Mouse (Mus musculus) intestine, embryonic 15.5 days (tissue): ENCODE results near the gene 4930564D02Rik. TPM values are rescaled to one million over a fixed set of nuclear protein-coding genes. Genes with fewer than 3 reads are reported as not detected.
A peak's percentile ranks its signal among the peaks of the same experiment; 100 is the strongest.

ENCODE experiments used
- ATAC-seq: fragments of 200-750 bp; cut with Nextera tagmentation; 2 replicates; pipeline ENCODE4 v1.8.0; 2017; ENCODE audit warnings: moderate TSS enrichment, moderate library complexity
- H3K27ac ChIP-seq: fragments of 300-500 bp; sonication (generic); 2 replicates; pipeline ENCODE4 v1.5.1; 2015; ENCODE audit warnings: mild to moderate bottlenecking, inconsistent platforms
- H3K27me3 ChIP-seq: fragments of 300-500 bp; sonication (generic); replicated peaks from 2 replicates; pipeline ENCODE4 v1.6.1; 2015; ENCODE audit warnings: inconsistent platforms
- H3K36me3 ChIP-seq: fragments of 300-500 bp; sonication (generic); 2 replicates; pipeline ENCODE4 v1.6.1; 2015; ENCODE audit warnings: inconsistent platforms
- H3K4me1 ChIP-seq: fragments of 300-500 bp; sonication (generic); replicated peaks from 2 replicates; pipeline ENCODE4 v1.6.1; 2015; ENCODE audit warnings: inconsistent platforms
- H3K4me2 ChIP-seq: fragments of 300-500 bp; sonication (generic); replicated peaks from 2 replicates; pipeline ENCODE4 v1.6.1; 2015; ENCODE audit warnings: mild to moderate bottlenecking, inconsistent platforms
- H3K4me3 ChIP-seq: fragments of 300-500 bp; sonication (generic); replicated peaks from 2 replicates; pipeline ENCODE4 v1.5.1; 2015; ENCODE audit warnings: inconsistent platforms
- H3K9ac ChIP-seq: fragments of 300-500 bp; sonication (generic); 2 replicates; pipeline ENCODE4 v1.6.1; 2015; ENCODE audit warnings: inconsistent platforms
- H3K9me3 ChIP-seq: fragments of 300-500 bp; sonication (generic); 2 replicates; pipeline ENCODE4 v1.6.1; 2016; ENCODE audit warnings: inconsistent platforms
- WGBS: fragments of 180-500 bp; shearing (Covaris S2); methylation state at CpG from one replicate; pipeline ENCODE4 v1.1.7; 2015; 5-methylcytosine and 5-hydroxymethylcytosine counted together
- polyA plus RNA-seq: library from polyadenylated mRNA; unstranded; fragments of >200 nt; fragmentation: Nextera tagmentation; extraction: Ambion mirVana; gene quantifications from 2 replicates; pipeline ENCODE4 v1.2.1, GENCODE M21; 2015

Gene 4930564D02Rik
- polyA plus RNA-seq, 1 experiment from 2014 or later: not detected

- H3K4me1 ChIP-seq: 0 out of 2 replicates have a peak, but pooled peaks cover 3% of the 10 kb centered on the region
- no peak overlapping the region for H3K9ac ChIP-seq
- H3K9me3 ChIP-seq: no peaks in the 10 kb centered on the region
- H3K27me3 ChIP-seq: 0 out of 2 replicates have a peak, but pooled peaks cover 3% of the 10 kb centered on the region
- H3K4me2 ChIP-seq: no peak overlapping the region
- no peak overlapping the region for H3K27ac ChIP-seq
- no peaks in the 10 kb centered on the region for H3K36me3 ChIP-seq
- H3K4me3 ChIP-seq: no peak overlapping the region
- ATAC-seq: no peak
- WGBS: 64% methylated on average over 6 of the region's 6 CpGs
These were observed 5.7 kb upstream of the 4930564D02Rik start for GRCm38 (mm10) chr3:105060992-105061391.

- Histone ChIP-seq H3K9me3 (no peaks in the 10 kb centered on the region), H3K36me3 (no peaks in the 10 kb centered on the region), H3K27ac (no peak overlapping the region), H3K4me3 (no peak overlapping the region), H3K27me3 (0 out of 2 replicates have a peak, but pooled peaks cover 3% of the 10 kb centered on the region), H3K4me1 (0 out of 2 replicates have a peak, but pooled peaks cover 3% of the 10 kb centered on the region), H3K9ac (no peak overlapping the region), H3K4me2 (no peak overlapping the region)
- WGBS: 79% methylated on average over 3 of the region's 3 CpGs
- no peak for ATAC-seq
These were observed 5.1 kb upstream of the 4930564D02Rik start for GRCm38 (mm10) chr3:105061496-105061895.

DNA sequence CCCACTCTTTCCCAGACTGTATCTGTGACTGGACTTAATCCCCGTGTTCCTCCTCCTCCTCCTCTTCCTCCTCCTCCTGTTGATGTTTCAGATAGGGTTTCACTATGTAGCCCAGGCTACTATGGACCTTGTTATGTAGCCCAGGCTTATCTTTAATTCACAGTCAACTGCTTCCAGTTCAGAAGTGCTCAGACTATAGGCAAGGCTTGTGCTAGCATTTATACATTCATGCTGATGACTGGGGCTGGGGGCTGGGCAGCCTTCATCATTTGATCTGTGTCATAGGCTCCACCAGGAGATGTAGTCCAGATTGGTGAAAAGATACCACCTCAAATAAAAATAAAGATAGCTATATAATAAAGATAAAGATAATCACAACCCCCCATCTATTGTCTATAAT lies 4.7 kb upstream of the 4930564D02Rik start:
- Histone ChIP-seq H3K36me3 (no peaks in the 10 kb centered on the region), H3K27ac (no peak overlapping the region), H3K9me3 (no peaks in the 10 kb centered on the region), H3K27me3 (0 out of 2 replicates have a peak, but pooled peaks cover 3% of the 10 kb centered on the region), H3K4me1 (0 out of 2 replicates have a peak, but pooled peaks cover 3% of the 10 kb centered on the region), H3K4me3 (no peak overlapping the region), H3K9ac (no peak overlapping the region), H3K4me2 (no peak overlapping the region)
- ATAC-seq: no peak
- WGBS: 57% methylated on average over 1 of the region's 1 CpGs

- Histone ChIP-seq H3K4me1 (0 out of 2 replicates have a peak, but pooled peaks cover 3% of the 10 kb centered on the region), H3K4me3 (no peak overlapping the region), H3K9me3 (no peaks in the 10 kb centered on the region), H3K4me2 (no peak overlapping the region), H3K27me3 (0 out of 2 replicates have a peak, but pooled peaks cover 3% of the 10 kb centered on the region), H3K9ac (no peak overlapping the region), H3K27ac (no peak overlapping the region), H3K36me3 (no peaks in the 10 kb centered on the region)
- WGBS: 77% methylated on average over 9 of the region's 9 CpGs
- ATAC-seq: no peak
These were observed 4.0 kb upstream of the 4930564D02Rik start for GRCm38 (mm10) chr3:105062676-105063075.

DNA sequence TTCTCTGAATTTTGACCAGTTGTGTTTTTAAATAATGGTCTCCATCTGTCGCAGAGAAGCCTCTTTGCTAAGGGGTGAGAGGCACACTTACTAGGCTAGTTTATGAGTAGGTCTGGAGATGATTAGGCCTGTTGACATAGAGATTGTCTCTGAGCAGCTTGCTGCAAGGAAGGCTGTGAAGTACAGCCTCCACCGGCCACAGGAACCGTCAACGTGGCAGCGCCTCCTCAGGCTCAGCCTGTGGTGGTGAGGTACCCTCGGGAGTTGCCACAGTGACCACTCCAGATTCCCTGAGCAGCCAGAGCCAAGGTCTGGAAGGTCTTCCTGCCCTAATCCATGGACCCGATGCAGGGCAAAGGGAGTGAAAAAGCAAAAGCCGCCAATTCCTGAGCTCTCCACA lies 3.9 kb downstream of the 4930564D02Rik start:
- Histone ChIP-seq H3K9me3 (no peaks in the 10 kb centered on the region), H3K4me2 (no peak overlapping the region), H3K4me1 (no peaks in the 10 kb centered on the region), H3K27me3 (no peaks in the 10 kb centered on the region), H3K27ac (no peak overlapping the region), H3K4me3 (no peak overlapping the region), H3K9ac (no peak overlapping the region), H3K36me3 (no peaks in the 10 kb centered on the region)
- WGBS: 67% methylated on average over 8 of the region's 8 CpGs
- no peak for ATAC-seq

DNA sequence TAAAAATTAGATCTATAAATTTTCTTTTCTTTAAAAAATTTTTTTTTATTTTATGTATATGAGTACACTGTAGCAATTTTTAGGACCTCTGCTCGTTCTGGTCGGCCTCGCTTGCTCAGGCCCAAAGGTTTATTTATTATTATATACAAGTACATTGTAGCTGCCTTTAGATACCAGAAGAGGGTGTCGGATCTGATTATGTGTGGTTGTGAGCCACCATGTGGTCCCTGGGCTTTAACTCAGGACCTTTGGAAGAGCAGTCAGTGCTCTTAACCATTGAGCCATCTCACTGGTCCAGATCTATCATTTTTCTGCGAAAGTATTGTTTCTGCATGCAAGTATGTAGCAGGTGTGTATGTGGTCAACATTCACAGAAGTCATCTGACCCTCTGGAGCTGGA lies 4.6 kb downstream of the 4930564D02Rik start:
- H3K27me3 ChIP-seq: no peaks in the 10 kb centered on the region
- H3K27ac ChIP-seq: no peak overlapping the region
- WGBS: 79% methylated on average over 5 of the region's 5 CpGs
- H3K9me3 ChIP-seq: no peaks in the 10 kb centered on the region
- no peak overlapping the region for H3K4me2 ChIP-seq
- H3K4me1 ChIP-seq: no peaks in the 10 kb centered on the region
- H3K4me3 ChIP-seq: no peak overlapping the region
- no peak for ATAC-seq
- no peaks in the 10 kb centered on the region for H3K36me3 ChIP-seq
- H3K9ac ChIP-seq: no peak overlapping the region

GRCm38 (mm10) chr3:105072536-105072935 lies 5.9 kb downstream of the 4930564D02Rik start:
- no peaks in the 10 kb centered on the region for H3K36me3 ChIP-seq
- no peaks in the 10 kb centered on the region for H3K9me3 ChIP-seq
- no peaks in the 10 kb centered on the region for H3K4me1 ChIP-seq
- H3K4me3 ChIP-seq: no peak overlapping the region
- no peak overlapping the region for H3K4me2 ChIP-seq
- H3K9ac ChIP-seq: no peak overlapping the region
- WGBS: 86% methylated on average over 10 of the region's 10 CpGs
- ATAC-seq: no peak
- H3K27ac ChIP-seq: no peak overlapping the region
- H3K27me3 ChIP-seq: no peaks in the 10 kb centered on the region

- H3K4me1 ChIP-seq: no peaks in the 10 kb centered on the region
- H3K9me3 ChIP-seq: no peaks in the 10 kb centered on the region
- H3K36me3 ChIP-seq: no peaks in the 10 kb centered on the region
- H3K4me2 ChIP-seq: no peak overlapping the region
- 90% methylated on average over 5 of the region's 5 CpGs for WGBS
- H3K9ac ChIP-seq: no peak overlapping the region
- no peak overlapping the region for H3K27ac ChIP-seq
- ATAC-seq: no peak
- H3K27me3 ChIP-seq: no peaks in the 10 kb centered on the region
- no peak overlapping the region for H3K4me3 ChIP-seq
These were observed 9.2 kb downstream of the 4930564D02Rik start for GRCm38 (mm10) chr3:105075796-105076195.

GRCm38 (mm10) chr3:105078231-105078826 lies 11.7 kb downstream of the 4930564D02Rik start:
- Histone ChIP-seq H3K36me3 (no peaks in the 10 kb centered on the region), H3K4me2 (no peak overlapping the region), H3K27me3 (no peaks in the 10 kb centered on the region), H3K9me3 (no peaks in the 10 kb centered on the region), H3K4me3 (no peak overlapping the region), H3K27ac (no peak overlapping the region), H3K9ac (no peak overlapping the region), H3K4me1 (no peaks in the 10 kb centered on the region)
- ATAC-seq: peak; percentile 88
- WGBS: 21% methylated on average over 7 of the region's 7 CpGs

GRCm38 (mm10) chr3:105087344-105087743 lies 20.7 kb downstream of the 4930564D02Rik start:
- Histone ChIP-seq H3K4me3 (no peak overlapping the region), H3K9me3 (no peaks in the 10 kb centered on the region), H3K4me1 (no peaks in the 10 kb centered on the region), H3K27me3 (no peaks in the 10 kb centered on the region), H3K27ac (no peak overlapping the region), H3K4me2 (no peak overlapping the region), H3K36me3 (no peaks in the 10 kb centered on the region), H3K9ac (no peak overlapping the region)
- 0 out of 2 replicates have a peak, but pooled peaks have one; percentile 36 for ATAC-seq
- 54% methylated on average over 3 of the region's 3 CpGs for WGBS

GRCm38 (mm10) chr3:105088638-105089037 lies 22.0 kb downstream of the 4930564D02Rik start:
- no peak overlapping the region for H3K4me2 ChIP-seq
- no peak overlapping the region for H3K9ac ChIP-seq
- no peak overlapping the region for H3K4me3 ChIP-seq
- no peaks in the 10 kb centered on the region for H3K27me3 ChIP-seq
- ATAC-seq: no peak
- H3K9me3 ChIP-seq: no peaks in the 10 kb centered on the region
- H3K27ac ChIP-seq: no peak overlapping the region
- no peaks in the 10 kb centered on the region for H3K4me1 ChIP-seq
- H3K36me3 ChIP-seq: no peaks in the 10 kb centered on the region
- WGBS: 77% methylated on average over 2 of the region's 2 CpGs

GRCm38 (mm10) chr3:105090147-105090546 lies 23.5 kb downstream of the 4930564D02Rik start:
- 91% methylated on average over 7 of the region's 7 CpGs for WGBS
- no peak for ATAC-seq

DNA sequence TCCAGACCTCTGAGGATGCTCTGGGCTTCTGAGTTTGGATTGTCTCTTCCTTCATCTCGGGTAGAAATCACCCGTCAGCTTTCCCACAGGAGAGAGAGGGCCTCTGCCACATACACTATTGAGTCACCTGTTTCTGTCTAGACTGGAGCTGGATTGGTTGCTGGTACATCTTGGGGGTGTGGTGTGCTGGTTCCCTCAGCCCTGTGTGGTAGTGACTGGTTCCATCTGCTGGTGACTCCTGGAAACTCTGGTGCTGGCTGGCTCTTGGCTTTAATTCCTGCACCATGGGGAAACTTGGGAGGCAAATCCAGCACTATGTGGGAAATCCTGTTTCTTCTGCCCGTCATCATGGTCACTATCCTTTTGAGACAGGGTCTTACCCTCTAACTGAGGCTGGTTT lies 24.3 kb downstream of the 4930564D02Rik start:
- Histone ChIP-seq H3K27me3 (no peaks in the 10 kb centered on the region), H3K27ac (no peak overlapping the region), H3K9ac (no peak overlapping the region), H3K4me2 (no peak overlapping the region), H3K36me3 (no peaks in the 10 kb centered on the region), H3K4me1 (no peaks in the 10 kb centered on the region), H3K4me3 (no peak overlapping the region), H3K9me3 (no peaks in the 10 kb centered on the region)
- 25% methylated on average over 3 of the region's 3 CpGs for WGBS
- ATAC-seq: peak; percentile 78

More at GRCm38 (mm10) chr3:105090147-105090546, 23.5 kb downstream of the 4930564D02Rik start:
- Histone ChIP-seq H3K4me1 (no peaks in the 10 kb centered on the region), H3K4me2 (no peak overlapping the region), H3K9ac (no peak overlapping the region), H3K27ac (no peak overlapping the region), H3K36me3 (no peaks in the 10 kb centered on the region), H3K9me3 (no peaks in the 10 kb centered on the region), H3K27me3 (no peaks in the 10 kb centered on the region), H3K4me3 (no peak overlapping the region)
